Mouse (Mus musculus) lung, embryonic 14.5 days (tissue): ENCODE data around the gene Msh3. TPM values are rescaled to one million over a fixed set of nuclear protein-coding genes. Genes with fewer than 3 reads are reported as not detected.

Source experiments
- ATAC-seq: fragments of 200-750 bp; cut with Nextera tagmentation; 2 replicates; pipeline ENCODE4 v1.8.0; 2017; ENCODE audit warnings: mild to moderate bottlenecking, moderate TSS enrichment, moderate library complexity; ENCODE audit not compliant: insufficient read depth
- DNase-seq: peaks from one replicate; pipeline ENCODE4 v3.0.0-alpha.2; 2015
- H3K27ac ChIP-seq: fragments of 300-500 bp; sonication (generic); 2 replicates; pipeline ENCODE4 v1.5.1; 2014; ENCODE audit warnings: low read depth, mild to moderate bottlenecking, moderate library complexity
- H3K27me3 ChIP-seq: fragments of 300-500 bp; sonication (generic); 2 replicates; pipeline ENCODE4 v1.6.1; 2014; ENCODE audit warnings: low read length, control low read depth; ENCODE audit not compliant: insufficient read depth
- H3K36me3 ChIP-seq: fragments of 300-500 bp; sonication (generic); 2 replicates; pipeline ENCODE4 v1.6.1; 2014; ENCODE audit warnings: control low read depth; ENCODE audit not compliant: insufficient read depth
- H3K4me1 ChIP-seq: fragments of 300-500 bp; sonication (generic); 2 replicates; pipeline ENCODE4 v1.6.1; 2014; ENCODE audit warnings: antibody characterized with exemption, control low read depth; ENCODE audit not compliant: insufficient read depth
- H3K4me2 ChIP-seq: fragments of 300-500 bp; sonication (generic); 2 replicates; pipeline ENCODE4 v1.6.1; 2014; ENCODE audit warnings: mild to moderate bottlenecking
- H3K4me3 ChIP-seq: fragments of 300-500 bp; sonication (generic); 2 replicates; pipeline ENCODE4 v1.5.1; 2014; ENCODE audit warnings: low read depth, low read length
- H3K9ac ChIP-seq: fragments of 300-500 bp; sonication (generic); 2 replicates; pipeline ENCODE4 v1.6.1; 2014
- H3K9me3 ChIP-seq: fragments of 300-500 bp; sonication (generic); 2 replicates; pipeline ENCODE4 v1.6.1; 2016; ENCODE audit warnings: low read depth, low read length, control low read depth
- CTCF ChIP-seq: IDR thresholded peaks from 2 replicates; pipeline ENCODE4 v1.5.1; 2016; ENCODE audit warnings: antibody characterized with exemption, low read depth
- WGBS: fragments of 180-500 bp; shearing (Covaris S2); extraction: QIAGEN DNeasy Blood & Tissue Kit; methylation state at CpG from one replicate; pipeline ENCODE4 v1.1.7; 2014; 5-methylcytosine and 5-hydroxymethylcytosine counted together
- polyA plus RNA-seq: library from polyadenylated mRNA; unstranded; fragments of >200 nt; fragmentation: Nextera tagmentation; extraction: Ambion mirVana; gene quantifications from 2 replicates; pipeline ENCODE4 v1.2.1, GENCODE M21; 2014

Msh3 gene
- polyA plus RNA-seq, 1 experiment from 2014 or later, result 27.6 TPM

- DNase-seq (no peak), ATAC-seq (no peak)
- Histone ChIP-seq H3K4me1 (no peaks in the 10 kb centered on the region), H3K4me3 (no peak overlapping the region), H3K4me2 (no peak overlapping the region), H3K9ac (no peak overlapping the region), H3K9me3 (no peaks in the 10 kb centered on the region), H3K27me3 (no peaks in the 10 kb centered on the region), H3K36me3 (peaks cover 70% of the 10 kb centered on the region), H3K27ac (no peak overlapping the region)
- TF ChIP-seq CTCF, result no peak
- WGBS, result 86% methylated on average over 5 of the region's 5 CpGs
These were observed 8.5 kb downstream of the Msh3 start for GRCm38 (mm10) chr13:92346338-92346737.

GRCm38 (mm10) chr13:92344033-92344432, 10.8 kb downstream of the Msh3 start:
- Histone ChIP-seq H3K27ac (no peak overlapping the region), H3K9me3 (no peaks in the 10 kb centered on the region), H3K27me3 (no peaks in the 10 kb centered on the region), H3K9ac (no peak overlapping the region), H3K4me3 (no peak overlapping the region), H3K4me1 (no peaks in the 10 kb centered on the region), H3K4me2 (no peak overlapping the region), H3K36me3 (peaks cover 64% of the 10 kb centered on the region)
- TF ChIP-seq CTCF, result no peak
- no peak for ATAC-seq
- no peak for DNase-seq
- WGBS, result 90% methylated on average over 8 of the region's 8 CpGs

- no peak for TF ChIP-seq CTCF
- 81% methylated on average over 3 of the region's 3 CpGs for WGBS
- H3K27ac ChIP-seq, result no peak overlapping the region
- H3K4me1 ChIP-seq, result no peaks in the 10 kb centered on the region
- ATAC-seq, result no peak
- H3K9me3 ChIP-seq, result no peaks in the 10 kb centered on the region
- no peak overlapping the region for H3K4me2 ChIP-seq
- H3K36me3 ChIP-seq, result peaks cover 35% of the 10 kb centered on the region
- H3K4me3 ChIP-seq, result no peak overlapping the region
- H3K9ac ChIP-seq, result no peak overlapping the region
- H3K27me3 ChIP-seq, result no peaks in the 10 kb centered on the region
- DNase-seq, result no peak
These were observed 15.0 kb downstream of the Msh3 start for GRCm38 (mm10) chr13:92339787-92340186.

GRCm38 (mm10) chr13:92337773-92338462, 16.9 kb downstream of the Msh3 start:
- Histone ChIP-seq H3K36me3 (peaks cover 19% of the 10 kb centered on the region), H3K27me3 (no peaks in the 10 kb centered on the region), H3K4me2 (no peak overlapping the region), H3K9ac (no peak overlapping the region), H3K4me1 (no peaks in the 10 kb centered on the region), H3K9me3 (no peaks in the 10 kb centered on the region), H3K27ac (no peak overlapping the region), H3K4me3 (no peak overlapping the region)
- peak; percentile 9 for DNase-seq
- TF ChIP-seq CTCF, result no peak
- ATAC-seq, result no peak
- WGBS, result 64% methylated on average over 6 of the region's 6 CpGs

- no peak overlapping the region for H3K4me3 ChIP-seq
- H3K27me3 ChIP-seq, result no peaks in the 10 kb centered on the region
- DNase-seq, result no peak
- WGBS, result 88% methylated on average over 1 of the region's 1 CpGs
- H3K9me3 ChIP-seq, result no peaks in the 10 kb centered on the region
- no peak overlapping the region for H3K27ac ChIP-seq
- ATAC-seq, result no peak
- H3K4me2 ChIP-seq, result no peak overlapping the region
- H3K4me1 ChIP-seq, result no peaks in the 10 kb centered on the region
- TF ChIP-seq CTCF, result no peak
- H3K9ac ChIP-seq, result no peak overlapping the region
- H3K36me3 ChIP-seq, result peaks cover 12% of the 10 kb centered on the region; the same call in 1 of the 2 replicates
These were observed 17.9 kb downstream of the Msh3 start for GRCm38 (mm10) chr13:92336857-92337256.

- Histone ChIP-seq H3K9me3 (no peaks in the 10 kb centered on the region), H3K27me3 (no peaks in the 10 kb centered on the region), H3K4me2 (no peak overlapping the region), H3K9ac (no peak overlapping the region), H3K4me3 (no peak overlapping the region), H3K4me1 (no peaks in the 10 kb centered on the region), H3K36me3 (peaks cover 17% of the 10 kb centered on the region; the same call in 1 of the 2 replicates), H3K27ac (no peak overlapping the region)
- ATAC-seq, result no peak
- TF ChIP-seq CTCF, result no peak
- no peak for DNase-seq
- 81% methylated on average over 15 of the region's 15 CpGs for WGBS
These were observed 22.5 kb downstream of the Msh3 start for GRCm38 (mm10) chr13:92332103-92332879.

GRCm38 (mm10) chr13:92330621-92331020, 24.2 kb downstream of the Msh3 start:
- WGBS, result 91% methylated on average over 3 of the region's 3 CpGs

More at GRCm38 (mm10) chr13:92330621-92331020, 24.2 kb downstream of the Msh3 start:
- peaks cover 17% of the 10 kb centered on the region; the same call in 1 of the 2 replicates for H3K36me3 ChIP-seq
- no peak overlapping the region for H3K27ac ChIP-seq
- H3K9ac ChIP-seq, result no peak overlapping the region
- no peaks in the 10 kb centered on the region for H3K27me3 ChIP-seq
- no peaks in the 10 kb centered on the region for H3K9me3 ChIP-seq
- no peak for ATAC-seq
- TF ChIP-seq CTCF, result no peak
- no peak overlapping the region for H3K4me2 ChIP-seq
- no peaks in the 10 kb centered on the region for H3K4me1 ChIP-seq
- H3K4me3 ChIP-seq, result no peak overlapping the region
- DNase-seq, result no peak
